Mouse (Mus musculus): ENCODE measurements around the gene Dst. TPM values are rescaled to one million over a fixed set of nuclear protein-coding genes. Genes with fewer than 3 reads are reported as not detected.

The Dst gene
- total and polyA plus RNA-seq, 3 experiments, result 0.83 to 1.1 TPM; not detected in 1

GRCm38 (mm10) chr1:34132875-34133274, 224.8 kb downstream of the Dst start:
- no peak for TF ChIP-seq CTCF (IDR thresholded peaks at IDR 0.05; ENCODE audit: low read depth, low read length)
- TF ChIP-seq TAL1 (conservative IDR thresholded peaks at IDR 0.05; ENCODE audit: low read depth, low read length), result no peak
- TF ChIP-seq GATA2 (IDR thresholded peaks at IDR 0.05; ENCODE audit: borderline replicate concordance, low read depth, low read length), result no peak
- TF ChIP-seq POLR2AphosphoS5 (IDR thresholded peaks at IDR 0.05; ENCODE audit: insufficient replicate concordance, low read depth, low read length), result no peak
- no peak for TF ChIP-seq GATA1 (IDR thresholded peaks at IDR 0.05; ENCODE audit: borderline replicate concordance, low read length)
- H3K4me1 ChIP-seq (ENCODE audit: insufficient read depth, low read depth, low read length), result no peaks in the 10 kb centered on the region
- H3K36me3 ChIP-seq (replicated peaks), result no peaks in the 10 kb centered on the region
- H3K4me3 ChIP-seq (ENCODE audit: low read depth, low read length), result no peak overlapping the region
- no peak for ATAC-seq (ENCODE audit: extremely low read depth, insufficient number of reproducible peaks, low FRiP score, poor library complexity, severe bottlenecking)
- DNase-seq (ENCODE audit: low spot score), result no peak
- no peaks in the 10 kb centered on the region for H3K27me3 ChIP-seq (ENCODE audit: insufficient read depth, low read length)
- no peaks in the 10 kb centered on the region for H3K9me3 ChIP-seq (replicated peaks)

GRCm38 (mm10) chr1:34135535-34135934, 227.5 kb downstream of the Dst start:
- ATAC-seq (ENCODE audit: extremely low read depth, insufficient number of reproducible peaks, low FRiP score, poor library complexity, severe bottlenecking) (no peak), DNase-seq (ENCODE audit: low spot score) (no peak)
- Histone ChIP-seq H3K4me3 (ENCODE audit: low read depth, low read length) (no peak overlapping the region), H3K4me1 (ENCODE audit: insufficient read depth, low read depth, low read length) (no peaks in the 10 kb centered on the region), H3K27me3 (ENCODE audit: insufficient read depth, low read length) (no peaks in the 10 kb centered on the region), H3K36me3 (replicated peaks) (no peaks in the 10 kb centered on the region), H3K9me3 (replicated peaks) (no peaks in the 10 kb centered on the region)
- TF ChIP-seq GATA1 (IDR thresholded peaks at IDR 0.05; ENCODE audit: borderline replicate concordance, low read length), result no peak
- no peak for TF ChIP-seq GATA2 (IDR thresholded peaks at IDR 0.05; ENCODE audit: borderline replicate concordance, low read depth, low read length)
- TF ChIP-seq TAL1 (conservative IDR thresholded peaks at IDR 0.05; ENCODE audit: low read depth, low read length), result no peak
- no peak for TF ChIP-seq CTCF (IDR thresholded peaks at IDR 0.05; ENCODE audit: low read depth, low read length)

- ATAC-seq (ENCODE audit: extremely low read depth, insufficient number of reproducible peaks, low FRiP score, poor library complexity, severe bottlenecking) (no peak), DNase-seq (ENCODE audit: low spot score) (no peak)
- no peaks in the 10 kb centered on the region for H3K36me3 ChIP-seq (replicated peaks)
- H3K4me1 ChIP-seq (ENCODE audit: insufficient read depth, low read depth, low read length), result no peaks in the 10 kb centered on the region
- no peak overlapping the region for H3K4me3 ChIP-seq (ENCODE audit: low read depth, low read length)
- TF ChIP-seq POLR2AphosphoS5 (IDR thresholded peaks at IDR 0.05; ENCODE audit: insufficient replicate concordance, low read depth, low read length) (no peak), GATA1 (IDR thresholded peaks at IDR 0.05; ENCODE audit: borderline replicate concordance, low read length) (no peak), TAL1 (conservative IDR thresholded peaks at IDR 0.05; ENCODE audit: low read depth, low read length) (no peak), GATA2 (IDR thresholded peaks at IDR 0.05; ENCODE audit: borderline replicate concordance, low read depth, low read length) (no peak), CTCF (IDR thresholded peaks at IDR 0.05; ENCODE audit: low read depth, low read length) (no peak)
- no peaks in the 10 kb centered on the region for H3K9me3 ChIP-seq (replicated peaks)
- H3K27me3 ChIP-seq (ENCODE audit: insufficient read depth, low read length), result peaks cover 3% of the 10 kb centered on the region; the same call in 1 of the 2 replicates
Observed at GRCm38 (mm10) chr1:34139191-34139853, 231.3 kb downstream of the Dst start.

GRCm38 (mm10) chr1:34139871-34140471, 231.9 kb downstream of the Dst start:
- DNase-seq (ENCODE audit: low spot score) (no peak), ATAC-seq (ENCODE audit: extremely low read depth, insufficient number of reproducible peaks, low FRiP score, poor library complexity, severe bottlenecking) (no peak)
- H3K36me3 ChIP-seq (replicated peaks), result no peaks in the 10 kb centered on the region

GRCm38 (mm10) chr1:34140686-34141085, 232.7 kb downstream of the Dst start:
- Histone ChIP-seq H3K9me3 (replicated peaks) (no peaks in the 10 kb centered on the region), H3K36me3 (replicated peaks) (no peaks in the 10 kb centered on the region), H3K27me3 (ENCODE audit: insufficient read depth, low read length) (peaks cover 3% of the 10 kb centered on the region; the same call in 1 of the 2 replicates), H3K4me1 (ENCODE audit: insufficient read depth, low read depth, low read length) (no peaks in the 10 kb centered on the region), H3K4me3 (ENCODE audit: low read depth, low read length) (no peak overlapping the region)
- ATAC-seq (ENCODE audit: extremely low read depth, insufficient number of reproducible peaks, low FRiP score, poor library complexity, severe bottlenecking) (no peak), DNase-seq (ENCODE audit: low spot score) (no peak)
- no peak for TF ChIP-seq POLR2AphosphoS5 (IDR thresholded peaks at IDR 0.05; ENCODE audit: insufficient replicate concordance, low read depth, low read length)
- TF ChIP-seq GATA1 (IDR thresholded peaks at IDR 0.05; ENCODE audit: borderline replicate concordance, low read length), result no peak

More at GRCm38 (mm10) chr1:34139871-34140471, 231.9 kb downstream of the Dst start:
- Histone ChIP-seq H3K4me3 (ENCODE audit: low read depth, low read length) (no peak overlapping the region), H3K27me3 (ENCODE audit: insufficient read depth, low read length) (peaks cover 3% of the 10 kb centered on the region; the same call in 1 of the 2 replicates), H3K4me1 (ENCODE audit: insufficient read depth, low read depth, low read length) (no peaks in the 10 kb centered on the region), H3K9me3 (replicated peaks) (no peaks in the 10 kb centered on the region)
- TF ChIP-seq POLR2AphosphoS5 (IDR thresholded peaks at IDR 0.05; ENCODE audit: insufficient replicate concordance, low read depth, low read length) (no peak), CTCF (IDR thresholded peaks at IDR 0.05; ENCODE audit: low read depth, low read length) (no peak), TAL1 (conservative IDR thresholded peaks at IDR 0.05; ENCODE audit: low read depth, low read length) (no peak), GATA1 (IDR thresholded peaks at IDR 0.05; ENCODE audit: borderline replicate concordance, low read length) (no peak), GATA2 (IDR thresholded peaks at IDR 0.05; ENCODE audit: borderline replicate concordance, low read depth, low read length) (no peak)

GRCm38 (mm10) chr1:34142951-34143580, 235.0 kb downstream of the Dst start:
- Histone ChIP-seq H3K4me1 (ENCODE audit: insufficient read depth, low read depth, low read length) (no peaks in the 10 kb centered on the region), H3K9me3 (replicated peaks) (no peaks in the 10 kb centered on the region), H3K4me3 (ENCODE audit: low read depth, low read length) (no peak overlapping the region), H3K27me3 (ENCODE audit: insufficient read depth, low read length) (peaks cover 5% of the 10 kb centered on the region; the same call in 1 of the 2 replicates), H3K36me3 (replicated peaks) (no peaks in the 10 kb centered on the region)
- no peak for DNase-seq (ENCODE audit: low spot score)
- no peak for TF ChIP-seq POLR2AphosphoS5 (IDR thresholded peaks at IDR 0.05; ENCODE audit: insufficient replicate concordance, low read depth, low read length)
- no peak for TF ChIP-seq GATA1 (IDR thresholded peaks at IDR 0.05; ENCODE audit: borderline replicate concordance, low read length)
- TF ChIP-seq TAL1 (conservative IDR thresholded peaks at IDR 0.05; ENCODE audit: low read depth, low read length), result no peak
- no peak for TF ChIP-seq GATA2 (IDR thresholded peaks at IDR 0.05; ENCODE audit: borderline replicate concordance, low read depth, low read length)
- no peak for TF ChIP-seq CTCF (IDR thresholded peaks at IDR 0.05; ENCODE audit: low read depth, low read length)
- ATAC-seq (ENCODE audit: extremely low read depth, insufficient number of reproducible peaks, low FRiP score, poor library complexity, severe bottlenecking), result no peak
